Mouse (Mus musculus): Measurements from ENCODE around the gene Sumo3.
A peak's percentile ranks its signal among the peaks of the same experiment; 100 is the strongest.

GRCm38 (mm10) chr10:77581408-77582284 lies 24.3 kb upstream of the Sumo3 start, which contains the start of gene Pttg1ip:
- TF ChIP-seq CTCF (IDR thresholded peaks at IDR 0.05; ENCODE audit: control insufficient read depth, insufficient read depth, low read length) (no peak), POLR2A (IDR thresholded peaks at IDR 0.05; ENCODE audit: borderline replicate concordance, control insufficient read depth, low read depth, low read length) (peak; percentile 99)

All from bone marrow, adult 2 months (tissue).